Mouse (Mus musculus) limb, embryonic 11.5 days (tissue): Measurements from ENCODE around the gene Knl1. TPM values are rescaled to one million over a fixed set of nuclear protein-coding genes. Genes with fewer than 3 reads are reported as not detected.

ENCODE experiments used
- ATAC-seq: fragments of 200-750 bp; cut with Nextera tagmentation; 2 replicates; pipeline ENCODE4 v1.8.0; 2017; ENCODE audit warnings: low read depth; ENCODE audit not compliant: insufficient number of reproducible peaks, low FRiP score, low TSS enrichment
- DNase-seq: peaks from one replicate; pipeline ENCODE4 v3.0.0-alpha.2; 2015; ENCODE audit warnings: low spot score
- H3K27ac ChIP-seq: fragments of 300-500 bp; sonication (generic); replicated peaks from 2 replicates; pipeline ENCODE4 v1.5.1; 2014; ENCODE audit warnings: low read depth, mild to moderate bottlenecking, low read length
- H3K27me3 ChIP-seq: fragments of 300-500 bp; sonication (generic); 2 replicates; pipeline ENCODE4 v1.6.1; 2014; ENCODE audit warnings: mild to moderate bottlenecking, low read length, mixed read lengths; ENCODE audit not compliant: control insufficient read depth, insufficient read depth
- H3K36me3 ChIP-seq: fragments of 300-500 bp; sonication (generic); 2 replicates; pipeline ENCODE4 v1.6.1; 2014; ENCODE audit warnings: mild to moderate bottlenecking, low read length, moderate library complexity, mixed read lengths; ENCODE audit not compliant: control insufficient read depth, insufficient read depth
- H3K4me1 ChIP-seq: fragments of 300-500 bp; sonication (generic); 2 replicates; pipeline ENCODE4 v1.6.1; 2014; ENCODE audit warnings: low read length, mixed read lengths; ENCODE audit not compliant: control insufficient read depth, insufficient read depth
- H3K4me2 ChIP-seq: fragments of 300-500 bp; sonication (generic); 2 replicates; pipeline ENCODE4 v1.6.1; 2014; ENCODE audit warnings: low read depth, mild to moderate bottlenecking, moderate library complexity; ENCODE audit not compliant: severe bottlenecking
- H3K4me3 ChIP-seq: fragments of 300-500 bp; sonication (generic); 2 replicates; pipeline ENCODE4 v1.5.1; 2014; ENCODE audit warnings: low read depth, low read length
- H3K9ac ChIP-seq: fragments of 300-500 bp; sonication (generic); 2 replicates; pipeline ENCODE4 v1.6.1; 2014; ENCODE audit warnings: mild to moderate bottlenecking, low read length
- H3K9me3 ChIP-seq: fragments of 300-500 bp; sonication (generic); 2 replicates; pipeline ENCODE4 v1.6.1; 2016; ENCODE audit warnings: low read length; ENCODE audit not compliant: control insufficient read depth
- WGBS: fragments of 180-500 bp; shearing (Covaris S2); extraction: QIAGEN DNeasy Blood & Tissue Kit; methylation state at CpG from one replicate; pipeline ENCODE4 v1.1.7; 2014; 5-methylcytosine and 5-hydroxymethylcytosine counted together
- polyA plus RNA-seq: library from polyadenylated mRNA; unstranded; fragments of >200 nt; fragmentation: Nextera tagmentation; extraction: Ambion mirVana; gene quantifications from 2 replicates; pipeline ENCODE4 v1.2.1, GENCODE M21; 2014

Knl1 gene
- polyA plus RNA-seq, 1 experiment from 2014 or later: 40.4 TPM

DNA sequence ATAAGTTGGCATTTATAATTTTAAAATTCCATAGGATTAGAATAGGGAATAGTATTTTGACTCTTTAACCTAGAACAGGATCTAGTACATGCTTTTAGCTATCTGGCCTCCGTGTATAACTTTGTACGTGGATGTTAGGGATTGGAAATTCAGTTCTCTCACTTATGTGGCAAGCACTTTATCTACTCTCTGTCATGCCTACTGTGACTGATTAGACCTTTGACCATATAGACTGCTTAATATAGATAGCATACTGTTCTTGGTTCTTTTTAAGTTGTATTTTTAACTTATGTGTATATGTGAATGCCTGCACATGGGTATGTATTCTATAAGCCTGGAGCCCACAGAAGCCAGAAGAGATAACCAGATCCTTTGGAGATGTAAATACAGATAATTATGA, 13.2 kb downstream of the Knl1 start:
- 100% methylated on average over 2 of the region's 2 CpGs for WGBS
- Histone ChIP-seq H3K9ac (no peak overlapping the region), H3K4me2 (no peak overlapping the region), H3K4me1 (no peaks in the 10 kb centered on the region), H3K9me3 (no peaks in the 10 kb centered on the region), H3K36me3 (peaks cover 7% of the 10 kb centered on the region), H3K4me3 (no peak overlapping the region), H3K27ac (no peak overlapping the region), H3K27me3 (no peaks in the 10 kb centered on the region)
- DNase-seq (no peak), ATAC-seq (no peak)

GRCm38 (mm10) chr2:119072397-119072796, 25.5 kb downstream of the Knl1 start:
- H3K36me3 ChIP-seq: peaks cover 3% of the 10 kb centered on the region; the same call in 1 of the 2 replicates
- WGBS: 93% methylated on average over 4 of the region's 4 CpGs

GRCm38 (mm10) chr2:119086156-119086555, 39.2 kb downstream of the Knl1 start:
- Histone ChIP-seq H3K27ac (no peak overlapping the region), H3K27me3 (no peaks in the 10 kb centered on the region), H3K9me3 (no peaks in the 10 kb centered on the region), H3K9ac (no peak overlapping the region), H3K4me3 (no peak overlapping the region), H3K4me1 (no peaks in the 10 kb centered on the region), H3K4me2 (no peak overlapping the region), H3K36me3 (peaks cover 3% of the 10 kb centered on the region)
- 97% methylated on average over 2 of the region's 2 CpGs for WGBS
- ATAC-seq: no peak
- DNase-seq: no peak

More at GRCm38 (mm10) chr2:119072397-119072796, 25.5 kb downstream of the Knl1 start:
- Histone ChIP-seq H3K27ac (no peak overlapping the region), H3K4me1 (no peaks in the 10 kb centered on the region), H3K4me2 (no peak overlapping the region), H3K4me3 (no peak overlapping the region), H3K27me3 (no peaks in the 10 kb centered on the region), H3K9me3 (no peaks in the 10 kb centered on the region), H3K9ac (no peak overlapping the region)
- no peak for ATAC-seq
- DNase-seq: no peak

DNA sequence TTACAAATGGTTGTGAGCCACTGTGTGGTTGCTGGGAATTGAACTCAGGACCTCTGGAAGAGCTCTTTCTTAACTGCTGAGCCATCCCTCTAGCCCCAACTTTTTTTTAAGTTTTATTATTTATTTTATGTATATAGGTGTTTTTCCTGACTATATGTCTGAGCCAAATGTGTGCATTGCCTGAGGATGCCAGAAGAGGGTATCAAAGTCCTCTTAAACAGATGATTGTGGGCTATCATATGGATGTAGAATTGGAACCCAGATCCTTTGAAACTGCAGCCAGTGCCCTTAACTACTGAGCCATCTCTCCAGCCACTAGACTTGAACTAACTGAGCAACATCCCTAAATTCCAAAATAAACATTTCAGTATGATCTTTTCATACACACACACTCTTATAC, 54.6 kb downstream of the Knl1 start:
- no peak overlapping the region for H3K27ac ChIP-seq
- no peaks in the 10 kb centered on the region for H3K27me3 ChIP-seq
- H3K9ac ChIP-seq: no peak overlapping the region
- H3K36me3 ChIP-seq: peaks cover 7% of the 10 kb centered on the region
- no peaks in the 10 kb centered on the region for H3K9me3 ChIP-seq
- H3K4me3 ChIP-seq: no peak overlapping the region
- H3K4me1 ChIP-seq: no peaks in the 10 kb centered on the region
- H3K4me2 ChIP-seq: no peak overlapping the region
- ATAC-seq (no peak), DNase-seq (no peak)

DNA sequence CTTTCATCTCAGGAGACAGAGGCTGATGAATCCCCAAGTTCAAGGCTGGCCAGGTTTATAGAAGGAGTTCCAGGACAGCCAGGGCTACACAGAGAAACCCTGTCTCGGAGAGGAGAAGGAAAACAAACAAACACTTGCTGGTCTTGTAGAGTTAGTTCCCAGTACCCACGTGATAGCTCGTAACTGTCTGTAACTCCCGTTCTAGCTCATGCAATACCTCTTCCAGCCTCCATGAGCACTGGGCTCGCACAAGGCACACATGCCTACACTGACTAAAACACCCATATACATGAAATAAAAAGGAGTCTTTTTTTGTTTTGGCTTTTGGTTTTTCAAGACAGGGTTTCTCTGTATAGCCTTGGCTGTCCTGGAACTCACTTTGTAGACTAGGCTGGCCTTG, 59.7 kb downstream of the Knl1 start:
- no peaks in the 10 kb centered on the region for H3K4me1 ChIP-seq
- ATAC-seq: no peak
- H3K4me3 ChIP-seq: no peak overlapping the region
- no peak overlapping the region for H3K27ac ChIP-seq
- peaks cover 4% of the 10 kb centered on the region; the same call in 1 of the 2 replicates for H3K36me3 ChIP-seq
- H3K9me3 ChIP-seq: no peaks in the 10 kb centered on the region
- whole genome bisulfite sequencing: 78% methylated on average over 5 of the region's 5 CpGs
- H3K27me3 ChIP-seq: no peaks in the 10 kb centered on the region
- no peak for DNase-seq
- H3K9ac ChIP-seq: no peak overlapping the region
- H3K4me2 ChIP-seq: no peak overlapping the region

GRCm38 (mm10) chr2:119108554-119108953, 61.6 kb downstream of the Knl1 start:
- Histone ChIP-seq H3K27me3 (no peaks in the 10 kb centered on the region), H3K9ac (no peak overlapping the region), H3K27ac (no peak overlapping the region), H3K4me3 (no peak overlapping the region), H3K9me3 (no peaks in the 10 kb centered on the region), H3K4me1 (no peaks in the 10 kb centered on the region), H3K36me3 (no peaks in the 10 kb centered on the region; the same call in 1 of the 2 replicates), H3K4me2 (no peak overlapping the region)
- 61% methylated on average over 4 of the region's 4 CpGs for WGBS
- ATAC-seq (no peak), DNase-seq (peak; percentile 67)

GRCm38 (mm10) chr2:119111060-119111459, 64.1 kb downstream of the Knl1 start:
- Histone ChIP-seq H3K27me3 (no peaks in the 10 kb centered on the region), H3K9ac (no peak overlapping the region), H3K36me3 (no peaks in the 10 kb centered on the region; the same call in 1 of the 2 replicates), H3K4me1 (no peaks in the 10 kb centered on the region), H3K9me3 (no peaks in the 10 kb centered on the region), H3K4me3 (no peak overlapping the region), H3K4me2 (no peak overlapping the region), H3K27ac (no peak overlapping the region)
- DNase-seq (no peak), ATAC-seq (no peak)
- WGBS: 93% methylated on average over 3 of the region's 3 CpGs

DNA sequence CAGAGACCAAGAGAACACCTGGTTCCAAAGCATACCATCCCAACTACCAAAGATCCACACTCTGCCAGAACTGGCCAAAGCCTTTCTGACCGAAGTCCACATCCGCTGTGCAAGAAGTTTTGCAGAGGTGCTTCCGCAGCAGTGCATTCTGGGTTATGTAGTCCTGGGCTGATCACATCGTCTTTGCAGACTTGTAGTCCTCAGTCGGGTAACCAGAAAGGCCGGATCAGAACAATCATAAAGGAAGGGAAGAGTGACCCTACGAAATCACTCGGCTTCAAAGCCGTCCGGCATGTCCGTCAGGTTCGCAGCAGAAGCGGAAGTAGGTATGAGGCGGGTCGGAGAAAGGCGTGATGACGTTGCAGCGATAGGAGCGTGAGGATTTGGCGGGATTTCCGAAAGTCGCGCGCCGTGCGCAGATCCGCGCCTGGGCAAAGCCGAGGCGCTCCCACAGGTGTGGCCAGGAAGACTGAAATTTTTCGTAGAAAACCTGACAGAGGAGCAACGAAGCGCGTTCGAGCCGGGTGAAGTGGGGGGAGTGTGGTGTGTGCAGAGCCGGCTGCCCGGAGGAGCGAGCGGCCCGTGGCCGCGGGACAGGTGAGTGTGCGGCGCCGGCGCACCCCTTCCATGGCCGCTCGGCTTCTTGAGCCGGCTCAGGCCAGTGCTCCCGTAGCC, 65.7 kb downstream of the Knl1 start, which contains the start of gene Rad51:
Gene Rad51, plus strand, starts transcription at position 356 of the 675 bp plus-strand sequence.
- H3K27me3 ChIP-seq: no peaks in the 10 kb centered on the region
- peaks cover 2% of the 10 kb centered on the region; the same call in 1 of the 2 replicates for H3K36me3 ChIP-seq
- H3K4me2 ChIP-seq: peak within 1 kb of the TSS; percentile 94
- peak; percentile 93 for ATAC-seq
- under 1% methylated on average over 51 of the region's 51 CpGs for WGBS
- H3K9ac ChIP-seq: peak within 1 kb of the TSS; percentile 75
- peak within 1 kb of the TSS; percentile 67; the same call in 1 of the 2 replicates for H3K27ac ChIP-seq
- H3K9me3 ChIP-seq: no peaks in the 10 kb centered on the region
- H3K4me1 ChIP-seq: no peaks in the 10 kb centered on the region
- peak; percentile 91 for DNase-seq
- H3K4me3 ChIP-seq: peak within 1 kb of the TSS; percentile 86
